Mouse (Mus musculus): ENCODE results near the gene Fgfr2. TPM values are rescaled to one million over a fixed set of nuclear protein-coding genes. Genes with fewer than 3 reads are reported as not detected.

The Fgfr2 gene
- polyA plus RNA-seq, 1 experiment from 2014 or later = 39.4 TPM

DNA sequence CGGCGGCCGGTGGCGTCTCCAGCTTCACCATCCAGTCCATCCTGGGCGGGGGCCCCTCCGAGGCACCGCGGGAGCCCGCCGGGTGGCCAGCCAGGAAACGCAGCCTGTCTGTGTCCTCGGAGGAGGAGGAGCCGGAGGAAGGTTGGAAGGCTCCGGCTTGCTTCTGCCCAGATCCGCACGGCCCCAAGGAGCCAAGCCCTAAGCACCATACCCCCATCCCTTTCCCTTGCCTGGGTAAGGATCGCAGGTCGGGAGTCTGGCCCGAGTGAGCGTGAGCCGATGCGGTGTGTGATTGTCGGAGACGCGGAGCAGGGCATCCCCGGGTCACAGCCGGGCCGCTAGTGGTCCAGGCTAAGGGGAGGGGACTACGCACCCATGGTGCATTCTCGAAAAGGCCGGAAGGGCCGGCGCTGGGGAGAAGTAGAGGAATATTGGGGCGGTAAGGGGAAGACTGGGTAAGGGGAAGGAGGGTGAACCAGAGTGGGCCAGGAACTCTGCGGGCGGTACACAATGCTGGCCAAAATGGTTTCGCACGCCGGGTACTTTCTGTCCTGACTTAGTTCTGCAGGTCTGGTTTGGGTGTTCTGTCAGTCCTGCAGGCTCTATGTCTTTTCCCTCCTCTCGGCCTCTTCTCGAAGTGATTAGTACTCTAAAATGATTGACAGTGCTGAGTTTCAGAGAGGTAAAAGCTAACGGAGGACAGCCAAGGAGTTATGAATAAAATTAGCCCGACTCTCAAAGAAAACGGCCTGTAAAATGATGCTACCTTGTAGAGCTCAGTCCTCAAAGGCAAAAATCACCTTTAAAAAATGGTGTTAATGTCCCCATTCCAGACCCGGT lies 1568.6 kb downstream of the Fgfr2 start:
- Histone ChIP-seq H3K36me3 (no peaks in the 10 kb centered on the region), H3K27me3 (peaks cover 99% of the 10 kb centered on the region), H3K4me2 (replicated peaks) (peak overlapping the region; percentile 52), H3K4me3 (replicated peaks) (peak overlapping the region; percentile 33), H3K4me1 (replicated peaks) (peaks cover 28% of the 10 kb centered on the region), H3K9me3 (no peaks in the 10 kb centered on the region), H3K9ac (replicated peaks) (peak overlapping the region; percentile 16; the same call in 1 of the 2 replicates), H3K27ac (no peak overlapping the region)
- under 1% methylated on average over 44 of the region's 45 CpGs for WGBS
- ATAC-seq = peak; percentile 32; the same call in 1 of the 2 replicates

DNA sequence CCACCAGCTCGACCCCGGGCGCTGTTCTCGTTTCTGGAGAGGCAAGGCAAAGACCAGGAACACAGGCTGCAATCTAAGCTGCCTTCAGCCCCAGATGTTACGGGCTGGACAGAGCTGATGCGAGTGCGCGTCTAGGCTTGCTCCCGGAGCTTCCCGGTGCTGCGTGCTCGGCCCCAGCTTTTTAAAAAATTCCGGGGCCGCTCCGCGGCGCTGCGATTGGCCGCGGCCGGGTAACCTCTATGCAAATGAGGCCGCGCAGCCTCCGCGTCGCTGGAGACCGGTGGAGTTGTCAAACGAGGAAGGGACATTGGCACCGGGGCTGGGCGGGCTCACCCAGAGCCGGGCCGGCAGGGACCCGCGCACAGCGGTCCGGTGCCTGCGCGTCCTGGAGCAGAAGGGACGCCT lies 1569.4 kb downstream of the Fgfr2 start:
- no peaks in the 10 kb centered on the region for H3K9me3 ChIP-seq
- under 1% methylated on average over 39 of the region's 39 CpGs for WGBS
- H3K27ac ChIP-seq = no peak overlapping the region
- 0 out of 2 replicates have a peak, but pooled peaks have one; percentile 40 for ATAC-seq
- no peaks in the 10 kb centered on the region for H3K36me3 ChIP-seq
- peak overlapping the region; percentile 52 for H3K4me2 ChIP-seq (replicated peaks)
- H3K4me3 ChIP-seq (replicated peaks) = peak overlapping the region; percentile 33
- no peak overlapping the region for H3K9ac ChIP-seq (replicated peaks)
- H3K4me1 ChIP-seq (replicated peaks) = peaks cover 28% of the 10 kb centered on the region
- H3K27me3 ChIP-seq = peaks cover 99% of the 10 kb centered on the region

DNA sequence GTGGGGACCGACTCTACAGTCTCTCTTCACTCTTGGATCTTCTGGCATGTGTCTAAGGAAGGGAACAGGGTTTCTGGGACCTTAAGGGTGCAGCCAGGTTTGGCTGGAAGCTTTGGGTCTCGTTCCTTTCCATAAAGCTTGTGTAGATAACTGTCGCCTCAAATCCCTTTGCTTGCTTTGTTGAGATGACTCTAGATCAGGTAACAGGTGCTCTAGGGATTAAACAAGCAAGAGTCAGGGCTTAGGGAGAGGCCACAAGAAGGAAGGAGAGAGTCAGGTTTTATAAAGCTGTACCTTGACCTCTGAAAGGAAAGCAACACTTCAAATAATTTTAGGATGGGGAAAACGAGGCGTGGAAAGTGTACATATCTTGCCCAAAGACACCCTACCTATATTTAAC lies 1570.4 kb downstream of the Fgfr2 start:
- Histone ChIP-seq H3K36me3 (no peaks in the 10 kb centered on the region), H3K4me1 (replicated peaks) (peaks cover 28% of the 10 kb centered on the region), H3K9me3 (no peaks in the 10 kb centered on the region), H3K27me3 (peaks cover 99% of the 10 kb centered on the region), H3K4me2 (replicated peaks) (no peak overlapping the region), H3K9ac (replicated peaks) (no peak overlapping the region), H3K4me3 (replicated peaks) (no peak overlapping the region), H3K27ac (no peak overlapping the region)
- under 1% methylated on average over 5 of the region's 5 CpGs for WGBS
- no peak for ATAC-seq

DNA sequence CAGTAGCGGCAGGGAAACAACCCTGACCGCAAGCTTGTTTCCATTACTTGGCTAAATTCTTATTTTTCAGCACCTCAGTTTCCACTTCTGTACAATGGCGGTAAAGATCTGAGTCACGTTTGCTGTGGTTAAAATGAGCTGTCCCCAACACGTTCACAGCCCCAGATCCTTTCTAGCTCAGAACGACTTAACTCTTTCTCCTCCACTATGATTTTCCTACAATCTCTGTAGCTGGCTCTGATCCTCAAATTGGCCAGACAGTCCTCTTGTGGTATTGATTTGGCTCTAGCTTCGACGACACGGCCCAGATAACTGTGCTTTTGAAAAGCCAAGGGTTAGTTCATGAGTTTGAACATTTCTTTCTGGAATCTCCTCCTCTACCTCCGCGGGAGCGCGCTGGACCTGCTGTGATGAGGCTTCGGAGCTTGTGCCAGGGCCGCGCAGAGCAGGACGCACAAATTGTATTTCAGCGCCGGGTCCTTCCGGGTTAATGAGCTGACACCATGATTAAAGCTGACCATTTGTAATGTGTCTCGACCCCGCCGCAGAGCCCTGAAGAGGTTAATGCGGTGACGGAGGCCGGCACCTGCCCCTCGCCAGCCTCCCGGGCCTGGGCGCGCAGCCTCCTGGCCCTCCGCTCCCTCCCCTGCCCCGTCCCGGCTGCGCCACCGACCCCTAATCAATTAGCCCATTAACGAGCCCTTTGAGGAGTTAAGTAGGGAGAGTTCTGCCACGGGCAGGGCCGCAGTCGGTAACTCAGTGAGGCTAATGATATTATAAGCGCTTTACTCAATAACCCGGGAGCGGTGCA lies 1571.0 kb downstream of the Fgfr2 start:
- no peak overlapping the region for H3K27ac ChIP-seq
- no peaks in the 10 kb centered on the region for H3K36me3 ChIP-seq
- H3K9ac ChIP-seq (replicated peaks) = no peak overlapping the region
- peaks cover 28% of the 10 kb centered on the region for H3K4me1 ChIP-seq (replicated peaks)
- 1% methylated on average over 42 of the region's 42 CpGs for WGBS
- H3K4me2 ChIP-seq (replicated peaks) = no peak overlapping the region
- H3K27me3 ChIP-seq = peaks cover 99% of the 10 kb centered on the region
- no peak for ATAC-seq
- no peaks in the 10 kb centered on the region for H3K9me3 ChIP-seq
- no peak overlapping the region for H3K4me3 ChIP-seq (replicated peaks)

DNA sequence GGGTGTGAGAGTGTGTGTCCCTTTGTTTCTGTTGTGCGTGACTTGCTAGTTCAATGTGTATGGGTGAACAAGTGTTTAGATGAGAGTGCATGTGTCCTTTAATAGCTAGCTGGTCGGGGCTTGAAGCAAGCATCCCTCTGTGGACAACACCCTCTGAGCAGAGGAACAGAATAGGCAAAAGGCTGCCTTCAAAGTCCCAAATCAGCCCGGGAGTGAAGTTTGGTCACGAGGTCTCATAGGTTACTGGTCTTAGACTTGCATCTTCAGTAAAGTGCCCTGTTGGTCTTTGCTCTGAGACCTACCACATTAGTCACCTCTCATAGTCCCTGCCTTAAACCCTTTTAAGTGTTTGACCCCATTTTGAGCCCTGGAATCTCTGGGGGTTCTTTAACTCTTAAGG lies 1571.7 kb downstream of the Fgfr2 start:
- Histone ChIP-seq H3K36me3 (no peaks in the 10 kb centered on the region), H3K9ac (replicated peaks) (no peak overlapping the region), H3K4me1 (replicated peaks) (peaks cover 23% of the 10 kb centered on the region), H3K4me3 (replicated peaks) (no peak overlapping the region), H3K9me3 (no peaks in the 10 kb centered on the region), H3K4me2 (replicated peaks) (no peak overlapping the region), H3K27ac (no peak overlapping the region), H3K27me3 (peaks cover 99% of the 10 kb centered on the region)
- WGBS = 1% methylated on average over 4 of the region's 4 CpGs
- ATAC-seq = no peak

DNA sequence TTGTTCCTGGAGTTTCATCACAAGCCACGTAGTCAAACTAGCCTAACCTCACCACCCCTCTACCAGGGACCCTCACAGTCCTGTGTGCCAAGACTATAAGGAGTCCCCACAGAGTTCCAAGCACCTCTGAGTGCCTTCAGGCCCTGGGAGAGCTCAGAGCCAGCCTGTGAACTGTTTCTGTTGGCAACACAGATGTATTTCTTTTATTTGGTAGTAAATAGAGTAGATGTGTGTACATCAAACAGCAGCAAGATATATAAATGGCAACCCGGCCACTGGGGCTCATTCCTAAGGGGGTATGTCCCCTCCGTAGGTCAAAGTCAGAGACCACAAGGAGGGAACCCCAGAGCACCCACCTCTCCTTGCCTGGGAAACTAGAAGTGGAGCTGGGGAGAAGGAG lies 1574.7 kb downstream of the Fgfr2 start, which contains the start of gene Hmx2:
Gene Hmx2 (plus strand): TSS at position 301 of the 400 bp plus-strand sequence.
- Histone ChIP-seq H3K4me1 (replicated peaks) (peaks cover 12% of the 10 kb centered on the region), H3K4me3 (replicated peaks) (no peak within 1 kb of the TSS), H3K27me3 (peaks cover 99% of the 10 kb centered on the region), H3K4me2 (replicated peaks) (no peak within 1 kb of the TSS), H3K27ac (no peak within 1 kb of the TSS), H3K9ac (replicated peaks) (no peak within 1 kb of the TSS), H3K36me3 (no peaks in the 10 kb centered on the region), H3K9me3 (no peaks in the 10 kb centered on the region)
- WGBS = 2% methylated on average over 3 of the region's 3 CpGs
- no peak for ATAC-seq

DNA sequence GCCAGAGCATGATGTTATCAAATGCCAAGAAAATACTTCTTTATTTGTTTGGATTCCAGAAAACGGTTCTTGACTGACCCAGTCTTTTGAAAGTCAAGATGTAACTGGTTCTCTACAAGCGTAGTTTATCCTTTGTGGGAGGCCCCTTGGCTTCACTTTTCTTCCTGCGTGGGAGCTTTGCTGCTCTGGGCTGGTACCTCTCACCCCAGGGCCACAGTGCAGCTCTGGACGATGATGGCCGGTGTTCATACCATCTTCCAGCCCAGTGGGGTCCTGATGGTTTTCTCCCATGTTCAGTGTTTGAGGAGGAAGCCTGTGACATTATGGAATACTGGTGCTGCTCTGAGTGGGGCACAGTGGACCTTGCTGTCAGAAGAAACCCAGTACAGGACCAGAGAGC lies 1575.7 kb downstream of the Fgfr2 start:
- H3K9me3 ChIP-seq = no peaks in the 10 kb centered on the region
- 2% methylated on average over 5 of the region's 5 CpGs for WGBS
- H3K4me3 ChIP-seq (replicated peaks) = no peak overlapping the region
- H3K4me2 ChIP-seq (replicated peaks) = no peak overlapping the region
- H3K27ac ChIP-seq = no peak overlapping the region
- H3K4me1 ChIP-seq (replicated peaks) = peaks cover 21% of the 10 kb centered on the region
- no peaks in the 10 kb centered on the region for H3K36me3 ChIP-seq
- no peak overlapping the region for H3K9ac ChIP-seq (replicated peaks)
- H3K27me3 ChIP-seq = peaks cover 99% of the 10 kb centered on the region
- no peak for ATAC-seq

DNA sequence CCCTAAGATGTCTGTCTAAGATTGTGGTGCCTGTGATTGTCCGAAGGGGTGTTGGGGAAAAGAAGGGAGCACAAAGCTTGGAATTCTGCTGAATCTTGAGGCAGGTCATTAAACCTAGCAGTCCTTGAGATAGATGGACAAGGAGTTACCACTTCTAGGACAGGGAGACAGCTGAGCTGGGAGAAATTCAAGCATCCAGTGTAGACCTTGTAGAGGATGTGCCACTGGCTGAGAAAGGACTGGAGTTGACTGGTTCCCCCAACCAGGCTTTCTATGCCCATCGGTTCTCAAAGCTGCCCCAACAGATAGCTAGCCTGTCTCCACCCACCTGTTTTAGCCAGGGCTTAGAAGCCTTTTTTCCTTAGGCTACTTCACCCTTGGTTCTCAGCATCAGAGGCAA lies 1576.7 kb downstream of the Fgfr2 start:
- Histone ChIP-seq H3K9ac (replicated peaks) (no peak overlapping the region), H3K36me3 (no peaks in the 10 kb centered on the region), H3K4me1 (replicated peaks) (peaks cover 29% of the 10 kb centered on the region), H3K9me3 (no peaks in the 10 kb centered on the region), H3K4me2 (replicated peaks) (no peak overlapping the region), H3K27me3 (peaks cover 99% of the 10 kb centered on the region), H3K27ac (no peak overlapping the region), H3K4me3 (replicated peaks) (no peak overlapping the region)
- no peak for ATAC-seq
- 10% methylated on average over 2 of the region's 2 CpGs for WGBS

DNA sequence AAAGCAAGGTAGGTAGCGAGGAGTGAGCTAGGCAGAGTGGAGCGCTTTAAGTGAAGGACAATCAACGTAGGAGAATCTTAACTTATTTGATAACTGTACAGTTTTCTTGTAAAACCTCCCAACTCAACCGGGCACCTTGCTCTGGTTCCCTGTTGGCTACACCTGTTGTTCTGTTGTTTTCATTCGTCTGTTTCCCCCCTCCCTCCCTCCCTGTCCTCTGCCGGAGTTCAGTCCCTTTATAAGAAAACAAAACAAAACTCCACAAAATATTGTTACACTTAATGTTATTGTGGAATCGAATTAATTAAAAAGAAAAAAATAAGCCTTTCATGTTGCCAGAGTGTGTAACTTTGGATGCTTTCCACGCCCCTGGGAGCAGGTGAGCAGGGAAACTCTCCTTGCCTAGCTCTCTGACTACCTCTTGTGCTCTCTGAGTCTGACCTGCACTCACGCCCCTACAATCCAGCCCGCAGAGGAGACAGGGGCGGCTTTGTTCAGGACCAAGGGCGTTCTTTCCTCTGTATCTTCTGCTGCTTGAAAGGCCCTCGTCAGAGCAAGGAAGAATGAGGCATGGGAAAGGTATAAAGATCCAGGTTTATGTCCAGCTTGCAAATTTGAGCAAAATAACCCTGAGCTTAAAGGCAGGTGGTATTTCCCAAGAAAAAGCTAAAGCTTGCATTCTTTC lies 1577.3 kb downstream of the Fgfr2 start:
- no peak for ATAC-seq
- Histone ChIP-seq H3K9me3 (no peaks in the 10 kb centered on the region), H3K27ac (no peak overlapping the region), H3K4me1 (replicated peaks) (peaks cover 29% of the 10 kb centered on the region), H3K4me3 (replicated peaks) (no peak overlapping the region), H3K36me3 (no peaks in the 10 kb centered on the region), H3K9ac (replicated peaks) (no peak overlapping the region), H3K27me3 (peaks cover 99% of the 10 kb centered on the region), H3K4me2 (replicated peaks) (no peak overlapping the region)
- WGBS = 2% methylated on average over 13 of the region's 13 CpGs

DNA sequence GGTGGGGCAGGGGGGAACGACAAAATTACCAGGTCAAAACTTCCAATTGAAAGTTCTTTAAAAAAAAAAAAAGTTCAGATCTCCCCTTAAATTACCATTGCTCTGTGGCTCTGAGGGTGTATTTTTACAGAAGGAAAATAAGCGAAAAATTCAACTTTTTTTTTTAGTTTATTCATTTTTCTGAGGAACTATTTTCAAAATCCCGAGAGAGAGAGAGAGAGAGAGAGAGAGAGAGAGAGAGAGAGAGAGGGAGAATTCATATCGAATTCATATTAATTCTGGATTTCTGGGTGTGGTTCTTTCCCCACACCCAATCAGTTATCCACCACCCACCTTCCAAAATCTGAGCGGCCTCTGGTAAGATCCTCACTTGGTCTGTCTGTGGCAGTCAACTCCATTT lies 1578.3 kb downstream of the Fgfr2 start:
- ATAC-seq = no peak
- H3K27me3 ChIP-seq = peaks cover 99% of the 10 kb centered on the region
- WGBS = 1% methylated on average over 5 of the region's 5 CpGs
- H3K4me2 ChIP-seq (replicated peaks) = no peak overlapping the region
- no peak overlapping the region for H3K9ac ChIP-seq (replicated peaks)
- no peak overlapping the region for H3K4me3 ChIP-seq (replicated peaks)
- no peaks in the 10 kb centered on the region for H3K9me3 ChIP-seq
- no peaks in the 10 kb centered on the region for H3K36me3 ChIP-seq
- no peak overlapping the region for H3K27ac ChIP-seq
- peaks cover 29% of the 10 kb centered on the region for H3K4me1 ChIP-seq (replicated peaks)

DNA sequence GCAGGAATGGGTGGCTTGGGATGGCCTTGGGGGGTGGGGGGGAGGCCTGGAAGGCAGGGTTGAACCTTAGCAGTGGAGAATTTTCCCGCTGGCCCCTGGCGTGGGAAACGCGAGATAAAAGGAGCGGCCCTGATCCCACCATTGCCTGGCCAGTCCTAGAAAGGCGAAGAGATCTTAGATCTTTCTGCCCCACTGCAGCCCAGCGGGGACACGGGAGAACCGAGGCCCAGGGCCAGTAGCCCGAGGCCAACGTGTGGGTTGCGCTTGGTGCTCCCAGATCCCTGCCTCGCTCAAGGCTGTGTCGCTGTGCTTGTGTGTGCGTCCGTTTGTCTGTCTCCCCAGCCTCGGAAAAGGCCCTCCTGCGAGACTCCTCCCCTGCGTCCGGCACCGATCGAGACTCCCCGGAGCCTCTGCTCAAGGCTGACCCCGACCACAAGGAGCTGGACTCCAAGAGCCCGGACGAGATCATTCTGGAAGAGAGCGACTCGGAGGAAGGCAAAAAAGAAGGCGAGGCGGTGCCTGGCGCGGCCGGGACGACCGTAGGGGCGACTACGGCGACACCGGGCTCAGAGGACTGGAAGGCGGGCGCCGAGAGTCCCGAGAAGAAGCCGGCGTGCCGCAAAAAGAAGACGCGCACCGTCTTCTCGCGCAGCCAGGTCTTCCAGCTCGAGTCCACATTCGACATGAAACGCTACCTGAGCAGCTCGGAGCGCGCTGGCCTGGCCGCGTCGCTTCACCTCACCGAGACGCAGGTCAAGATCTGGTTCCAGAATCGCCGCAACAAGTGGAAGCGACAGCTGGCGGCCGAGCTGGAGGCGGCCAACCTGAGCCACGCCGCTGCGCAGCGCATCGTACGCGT lies 1579.3 kb downstream of the Fgfr2 start:
- H3K4me1 ChIP-seq (replicated peaks) = peaks cover 29% of the 10 kb centered on the region
- no peaks in the 10 kb centered on the region for H3K36me3 ChIP-seq
- ATAC-seq = no peak
- under 1% methylated on average over 75 of the region's 75 CpGs for WGBS
- no peak overlapping the region for H3K9ac ChIP-seq (replicated peaks)
- no peak overlapping the region for H3K27ac ChIP-seq
- H3K27me3 ChIP-seq = peaks cover 99% of the 10 kb centered on the region
- peak overlapping the region; percentile 63 for H3K4me2 ChIP-seq (replicated peaks)
- peak overlapping the region; percentile 37 for H3K4me3 ChIP-seq (replicated peaks)
- no peaks in the 10 kb centered on the region for H3K9me3 ChIP-seq

Data from midbrain, embryonic 13.5 days (tissue).